Mouse (Mus musculus) testis, adult 2 months (tissue): Measurements from ENCODE around the gene Tspan12.

ENCODE experiments used
- CTCF ChIP-seq: fragments of 200-500 bp; IDR thresholded peaks from 2 replicates; pipeline ENCODE4 v1.5.1; 2012; ENCODE audit warnings: low read depth, mild to moderate bottlenecking, inconsistent platforms, low read length, moderate library complexity; ENCODE audit not compliant: control insufficient read depth, insufficient read depth, insufficient replicate concordance
- POLR2A ChIP-seq: fragments of 200-500 bp; IDR thresholded peaks from 2 replicates; pipeline ENCODE4 v1.6.1; 2012; ENCODE audit warnings: low read depth, mild to moderate bottlenecking, inconsistent platforms, low read length, moderate library complexity; ENCODE audit not compliant: control insufficient read depth

- no peak for TF ChIP-seq POLR2A
- TF ChIP-seq CTCF, result no peak
These were observed 23.9 kb downstream of the Tspan12 start for GRCm38 (mm10) chr6:21828437-21828836.
